Mouse (Mus musculus) cerebellum, postnatal 10 days (tissue): ENCODE data around the gene Hoga1.
"Not testable (repeated sequence)": the region's sequence is repeated elsewhere in the genome, so short reads cannot be mapped to it uniquely, and the experiment has no call there.

Experiments
- DNase-seq, 2 experiments: peaks; one replicate each; pipeline ENCODE4 v3.0.0; 2021; ENCODE audit warnings: mixed read lengths in 2 of 2

Hoga1 gene

DNA sequence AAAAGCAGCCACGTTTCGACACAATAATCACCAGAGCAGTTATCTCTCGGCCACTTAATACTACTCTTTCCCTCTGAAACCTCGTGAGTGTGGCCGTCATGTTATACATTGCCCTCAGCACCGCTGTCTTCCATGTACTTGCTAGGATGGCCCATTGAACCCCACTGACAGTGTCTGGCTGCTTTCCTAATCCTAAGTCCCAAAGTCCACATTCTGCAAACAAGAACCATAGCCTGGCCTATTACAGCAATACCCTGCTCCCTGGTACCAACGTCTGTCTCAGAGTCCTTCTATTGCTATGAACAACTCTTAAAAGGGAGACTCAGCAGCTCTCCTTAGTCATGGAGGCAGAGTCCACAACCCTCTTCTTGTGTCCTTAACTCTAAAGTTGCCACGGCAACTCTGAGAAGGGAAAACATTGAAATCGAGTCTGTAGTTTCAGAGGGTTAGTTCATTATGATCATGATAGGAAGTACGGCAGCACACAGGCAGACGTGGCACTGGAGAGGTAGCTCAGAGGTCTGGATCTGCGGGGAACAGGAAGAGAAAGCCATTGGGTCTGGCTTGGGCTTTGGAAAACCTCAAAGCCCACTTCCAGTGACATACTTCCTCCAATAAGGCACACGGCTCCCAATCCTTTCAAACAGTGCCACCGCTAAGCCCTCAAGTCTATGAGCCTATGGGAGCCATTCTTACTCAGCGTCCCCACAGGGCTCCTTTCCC lies 26.6 kb downstream of the Hoga1 start:
- no peak for DNase-seq

- DNase-seq: peak; percentile 18 to 42
These were observed 27.4 kb downstream of the Hoga1 start for GRCm38 (mm10) chr19:42072802-42073201.

- DNase-seq: no peak
These were observed 29.6 kb downstream of the Hoga1 start for GRCm38 (mm10) chr19:42075051-42075450.

- DNase-seq: peak in 1 of 2 experiments; percentile 11
These were observed 30.6 kb downstream of the Hoga1 start for GRCm38 (mm10) chr19:42075992-42076391.

DNA sequence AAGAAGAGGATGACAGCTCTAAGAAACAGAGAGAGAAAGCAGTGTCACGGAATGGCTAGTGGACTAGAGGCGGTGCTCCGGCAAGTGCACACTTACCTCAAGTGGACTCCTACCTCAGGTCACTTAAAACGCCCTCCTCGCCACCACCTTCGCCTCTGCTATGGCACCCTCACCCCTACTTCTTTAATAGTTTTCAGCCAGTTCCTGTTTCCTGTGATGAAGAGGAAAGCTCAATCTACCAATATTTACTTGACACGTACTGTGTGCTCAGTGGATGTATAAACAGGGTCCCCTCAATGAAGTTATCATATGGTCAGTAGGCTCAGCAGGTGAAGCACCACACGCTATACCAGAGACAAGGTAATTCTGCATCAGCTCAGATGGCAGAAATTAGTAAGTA lies 33.2 kb downstream of the Hoga1 start:
- no peak for DNase-seq

GRCm38 (mm10) chr19:42079006-42079405 lies 33.6 kb downstream of the Hoga1 start:
- no peak for DNase-seq

- no peak for DNase-seq
These were observed 34.5 kb downstream of the Hoga1 start for GRCm38 (mm10) chr19:42079950-42080349.

DNA sequence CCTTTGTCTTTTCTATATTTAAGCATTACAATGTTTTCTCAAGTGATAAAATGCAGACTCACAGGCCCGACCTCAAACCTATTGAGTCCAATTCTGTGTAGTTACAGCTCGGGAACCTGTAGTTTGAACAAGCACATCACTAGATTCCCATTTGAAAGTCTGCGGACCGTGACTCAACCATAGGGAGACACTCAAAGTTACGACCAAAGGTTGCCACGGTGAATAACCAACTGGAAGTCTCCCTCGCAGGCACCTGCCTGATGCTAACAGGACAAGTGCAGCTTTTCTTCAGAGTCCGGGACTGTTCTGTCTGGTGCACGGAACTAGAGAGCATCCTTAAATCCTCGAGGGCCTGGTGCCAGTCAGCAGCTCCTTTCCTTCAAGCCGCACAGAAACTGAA lies 35.1 kb downstream of the Hoga1 start:
- no peak for DNase-seq

DNA sequence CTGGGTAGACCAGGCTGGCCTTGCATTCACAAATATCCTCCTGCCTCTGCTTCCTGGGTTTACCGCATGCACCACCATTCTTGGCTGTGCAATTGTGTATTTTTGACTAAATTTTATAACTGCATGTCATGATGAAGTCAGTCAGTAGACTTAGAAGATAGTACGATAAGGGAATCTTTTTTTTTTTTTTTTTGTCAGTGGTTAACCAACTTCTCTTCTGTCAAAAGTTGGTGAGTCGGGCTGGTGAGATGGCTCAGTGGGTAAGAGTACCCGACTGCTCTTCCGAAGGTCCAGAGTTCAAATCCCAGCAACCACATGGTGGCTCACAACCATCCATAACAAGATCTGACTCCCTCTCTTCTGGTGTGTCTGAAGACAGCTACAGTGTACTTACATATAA lies 36.2 kb downstream of the Hoga1 start:
- DNase-seq: not testable (repeated sequence)

DNA sequence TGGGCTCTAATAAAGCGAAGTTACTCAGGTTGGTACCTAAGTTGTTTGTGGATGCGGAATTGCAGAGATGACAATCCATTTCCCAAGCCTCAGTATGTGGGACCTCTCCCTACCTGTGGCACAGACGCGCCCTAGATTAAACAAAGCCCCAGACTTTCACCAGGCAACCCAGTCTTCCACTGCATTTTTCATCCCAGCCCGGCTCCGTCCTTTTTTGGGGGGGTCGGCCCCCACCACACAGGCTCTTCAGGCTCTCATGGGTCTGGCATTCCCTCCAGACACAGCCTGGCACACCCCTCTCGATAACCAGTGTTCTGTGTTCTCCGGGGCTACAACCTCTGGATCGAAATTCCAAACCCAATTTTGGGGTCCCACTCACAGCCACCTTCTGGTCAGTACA lies 40.3 kb downstream of the Hoga1 start:
- DNase-seq: no peak

DNA sequence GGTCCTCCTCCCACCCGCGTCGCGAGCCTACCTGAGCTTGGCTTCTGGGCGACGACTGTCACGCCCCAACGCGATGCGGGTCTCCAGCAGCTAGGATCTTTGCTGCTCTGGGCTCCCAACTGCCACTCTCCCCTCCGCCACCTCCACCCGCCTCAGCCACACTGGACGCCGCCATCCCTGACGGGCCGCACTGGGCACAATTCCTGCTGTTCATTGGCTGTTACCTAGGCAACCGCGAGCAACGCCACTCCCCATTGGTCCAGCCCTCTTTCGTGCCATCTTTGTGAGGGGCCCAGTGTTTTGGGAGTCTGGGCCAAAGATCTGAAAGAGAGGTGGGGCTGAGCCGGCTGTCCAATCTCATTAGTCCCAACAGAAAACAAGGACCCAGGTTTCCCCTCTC lies 40.8 kb downstream of the Hoga1 start, which contains the start of gene Morn4:
Morn4 (minus strand) TSS at position 192 of the 400 bp plus-strand sequence.
- peak; percentile 97 to 98 for DNase-seq

GRCm38 (mm10) chr19:42089103-42089747 lies 43.8 kb downstream of the Hoga1 start:
- peak; percentile 64 to 69 for DNase-seq

DNA sequence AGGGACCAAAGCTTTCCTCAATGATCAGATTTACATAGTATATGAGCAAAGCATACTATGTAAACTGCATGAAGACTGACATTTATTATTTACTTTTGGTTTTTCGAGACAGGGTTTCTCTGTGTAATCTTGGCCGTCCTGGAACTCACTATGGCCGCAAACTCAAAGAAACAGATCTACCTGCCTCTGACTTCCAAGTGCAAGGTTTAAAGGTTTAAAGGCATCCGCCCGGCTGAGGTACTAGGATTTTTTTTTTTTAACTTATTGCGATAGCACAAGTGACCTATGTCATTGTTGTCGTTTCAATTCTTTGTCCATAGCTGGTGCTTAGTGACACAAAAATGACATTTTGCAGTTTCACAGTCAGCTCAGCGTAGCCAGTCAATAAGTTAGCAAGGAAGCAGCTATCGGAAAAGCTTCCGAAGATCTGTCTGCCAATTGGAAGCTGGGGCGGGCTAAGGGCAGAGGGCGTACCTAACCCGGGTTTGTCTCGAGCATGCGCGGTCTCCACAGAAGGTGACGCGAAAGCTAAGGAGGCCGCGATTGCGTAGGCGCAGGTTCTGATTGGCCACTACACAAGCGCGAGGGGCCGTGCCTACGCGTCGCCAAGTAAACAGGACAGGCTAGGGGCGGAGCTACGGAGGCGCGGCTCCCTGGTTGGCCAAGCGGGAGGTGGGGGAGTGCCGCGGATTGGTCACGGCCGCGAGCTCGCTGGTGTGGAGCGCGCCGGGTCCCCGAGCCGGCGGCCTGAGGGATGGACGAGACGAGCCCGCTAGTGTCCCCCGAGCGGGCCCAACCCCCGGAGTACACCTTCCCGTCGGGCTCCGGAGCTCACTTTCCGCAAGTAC lies 44.6 kb downstream of the Hoga1 start, which contains the start of gene Pi4k2a:
Pi4k2a (plus strand) TSS at position 723 of the 848 bp plus-strand sequence.
- peak; percentile 97 to 99 for DNase-seq

DNA sequence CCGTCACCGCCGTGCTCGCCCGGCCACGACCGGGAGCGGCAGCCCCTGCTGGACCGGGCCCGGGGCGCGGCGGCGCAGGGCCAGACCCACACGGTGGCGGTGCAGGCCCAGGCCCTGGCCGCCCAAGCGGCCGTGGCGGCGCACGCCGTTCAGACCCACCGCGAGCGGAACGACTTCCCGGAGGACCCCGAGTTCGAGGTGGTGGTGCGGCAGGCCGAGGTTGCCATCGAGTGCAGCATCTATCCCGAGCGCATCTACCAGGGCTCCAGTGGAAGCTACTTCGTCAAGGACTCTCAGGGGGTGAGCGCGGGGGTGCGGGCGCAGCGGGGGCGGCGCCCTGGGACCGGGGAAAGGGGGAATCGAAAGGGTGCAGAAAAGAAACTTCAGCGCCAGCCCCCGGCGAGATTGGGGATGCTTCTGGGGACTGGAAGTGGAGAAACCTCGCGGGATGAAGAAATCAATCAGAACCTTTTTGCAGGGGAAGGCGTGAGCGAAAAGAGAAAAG lies 45.3 kb downstream of the Hoga1 start:
- DNase-seq: no peak

DNA sequence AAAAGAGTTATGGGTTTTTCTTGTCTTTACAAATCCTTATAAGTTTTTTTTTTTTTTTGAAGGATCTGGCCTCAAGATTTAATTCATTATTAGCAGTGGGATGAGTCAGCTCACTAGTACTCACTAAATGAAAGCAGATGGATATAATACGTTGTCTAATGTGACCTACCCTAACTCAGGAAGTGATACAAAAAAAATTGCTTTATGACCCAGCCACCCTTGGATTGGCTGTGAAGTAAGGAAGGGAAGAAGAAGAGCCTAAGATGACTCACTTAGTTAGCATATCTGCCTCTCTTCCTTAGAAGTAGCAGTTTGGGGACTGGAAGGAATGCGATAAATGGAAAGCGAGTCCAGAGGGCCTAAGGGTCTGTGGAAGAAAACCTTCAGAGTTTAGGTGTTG lies 54.0 kb downstream of the Hoga1 start:
- no peak for DNase-seq

GRCm38 (mm10) chr19:42104681-42105080 lies 59.3 kb downstream of the Hoga1 start:
- DNase-seq: no peak

- DNase-seq: no peak
These were observed 70.4 kb downstream of the Hoga1 start for GRCm38 (mm10) chr19:42115783-42116335.

DNA sequence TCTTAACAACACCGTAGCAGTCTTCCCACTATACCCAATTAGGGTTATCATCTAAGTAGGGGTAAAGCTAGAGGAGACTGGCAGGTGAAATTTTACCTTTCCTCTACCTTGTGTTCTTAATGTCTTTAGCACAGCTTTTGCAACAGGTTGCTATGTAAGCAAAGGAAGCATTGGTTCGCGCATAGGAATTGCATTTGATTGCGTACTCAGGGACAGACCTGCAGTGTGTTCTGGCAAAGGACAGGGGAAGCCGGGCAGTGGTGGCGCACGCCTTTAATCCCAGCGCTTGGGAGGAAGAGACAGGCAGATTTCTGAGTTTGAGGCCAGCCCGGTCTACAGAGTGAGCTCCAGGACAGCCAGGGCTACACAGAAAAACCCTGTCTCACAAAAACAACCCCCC lies 72.7 kb downstream of the Hoga1 start:
- DNase-seq: no peak

DNA sequence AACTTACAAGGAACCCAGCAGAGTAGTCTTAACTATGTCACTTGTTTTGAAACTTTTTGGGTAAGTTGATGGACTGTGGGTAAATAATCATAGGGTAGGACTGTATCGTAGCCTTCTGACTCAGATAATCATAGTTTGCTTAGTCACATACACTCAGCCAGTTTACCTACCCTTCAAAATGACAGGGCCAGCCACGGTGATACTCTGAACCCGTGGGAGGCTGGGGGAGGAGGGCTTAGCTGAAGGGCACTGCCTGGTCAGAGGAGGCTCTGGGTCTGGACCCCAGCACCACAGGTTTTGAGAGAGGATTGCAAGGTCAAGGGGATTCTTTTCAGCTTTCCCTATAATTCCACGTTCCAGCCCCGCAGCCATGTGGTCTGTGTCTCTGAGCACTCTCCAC lies 73.2 kb downstream of the Hoga1 start:
- DNase-seq: no peak

- DNase-seq: no peak
These were observed 75.0 kb downstream of the Hoga1 start for GRCm38 (mm10) chr19:42120451-42120850.
